Mouse (Mus musculus) layer of hippocampus, adult 9-11 months (tissue): Measurements from ENCODE around the gene Stub1.

Source experiments
- DNase-seq: peaks from one replicate; pipeline ENCODE4 v3.0.0; 2022

Stub1 gene

DNA sequence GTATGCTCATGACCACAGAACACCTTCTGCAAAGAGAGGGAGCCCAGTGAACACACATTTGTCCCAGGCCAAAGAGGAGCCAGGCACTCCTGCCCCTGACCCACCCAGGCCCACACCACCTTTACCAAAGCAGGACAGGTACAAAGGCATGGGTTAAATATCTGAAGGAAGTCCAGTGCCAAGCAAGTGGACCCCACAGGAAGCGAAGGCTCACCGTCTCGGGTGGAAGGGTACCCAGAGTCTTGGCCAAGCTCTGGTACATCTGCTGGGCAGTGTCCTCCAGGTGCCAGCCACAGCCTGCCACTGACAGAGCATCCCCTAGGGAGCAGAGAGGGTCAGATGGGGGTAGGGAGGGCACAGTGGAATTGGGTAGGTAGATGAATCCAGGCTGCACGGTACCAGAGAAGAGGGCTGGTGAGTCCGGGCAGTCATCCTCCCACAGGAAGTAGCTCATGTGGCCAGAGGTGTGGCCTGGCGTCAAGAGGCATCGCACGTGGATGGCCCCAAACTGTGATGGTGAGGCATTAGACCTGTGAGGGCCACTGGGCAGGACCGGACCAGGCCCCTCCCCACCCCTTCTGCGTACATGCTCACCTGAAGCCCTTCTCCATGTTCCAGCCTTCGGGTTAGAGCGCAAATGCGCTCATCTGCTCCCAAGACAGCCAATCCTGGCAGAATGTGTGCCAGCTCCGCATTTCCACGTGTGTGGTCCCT, 49.2 kb downstream of the Stub1 start:
- no peak for DNase-seq

DNA sequence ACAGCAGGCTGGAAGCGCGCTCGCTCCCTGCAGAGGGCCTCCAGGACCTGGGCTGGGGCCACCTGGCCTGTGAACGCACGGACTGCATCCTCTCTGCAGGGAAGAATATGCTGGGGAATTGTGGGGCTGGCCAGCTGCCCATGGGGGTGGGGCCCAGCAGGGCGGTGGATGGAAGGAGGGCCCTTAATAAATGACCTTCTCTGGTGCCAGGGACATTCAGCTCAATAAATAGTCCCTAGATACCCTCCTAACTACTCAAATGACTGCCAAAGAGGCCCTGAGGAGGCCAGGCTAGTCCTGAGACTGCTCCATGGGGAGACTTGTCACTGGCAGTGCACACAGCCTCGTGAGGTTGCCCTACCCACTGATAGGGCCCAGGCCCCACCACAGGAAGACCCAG, 50.1 kb downstream of the Stub1 start:
- DNase-seq: no peak

DNA sequence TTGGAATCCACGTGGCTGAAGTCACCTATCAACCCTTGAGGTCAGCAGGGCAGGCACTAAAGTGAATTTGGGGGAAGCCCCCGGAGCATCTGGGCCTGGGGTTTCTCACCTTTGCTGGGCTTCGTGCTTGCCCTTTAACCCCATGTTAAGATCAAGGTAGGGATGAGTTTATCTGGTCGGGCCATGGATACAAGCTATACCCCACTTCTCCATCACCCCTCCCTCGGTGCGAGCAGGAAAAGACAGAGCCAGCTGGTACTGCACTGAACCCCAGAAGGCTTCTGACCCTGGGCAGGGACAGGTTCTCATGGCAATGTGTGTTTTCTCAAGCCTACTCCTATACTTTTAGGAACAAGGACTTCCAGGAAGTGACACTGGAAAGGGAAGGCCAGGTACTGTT, 51.9 kb downstream of the Stub1 start:
- no peak for DNase-seq
